Mouse (Mus musculus): ENCODE measurements at regions not wholly inside any gene's neighbourhood (a gene's known extent, or its start where the extent isn't known, plus 50 kb on each side); places are given as distances from the start of the nearest gene placed in this dataset.
A peak's percentile ranks its signal among the peaks of the same experiment; 100 is the strongest.

DNA sequence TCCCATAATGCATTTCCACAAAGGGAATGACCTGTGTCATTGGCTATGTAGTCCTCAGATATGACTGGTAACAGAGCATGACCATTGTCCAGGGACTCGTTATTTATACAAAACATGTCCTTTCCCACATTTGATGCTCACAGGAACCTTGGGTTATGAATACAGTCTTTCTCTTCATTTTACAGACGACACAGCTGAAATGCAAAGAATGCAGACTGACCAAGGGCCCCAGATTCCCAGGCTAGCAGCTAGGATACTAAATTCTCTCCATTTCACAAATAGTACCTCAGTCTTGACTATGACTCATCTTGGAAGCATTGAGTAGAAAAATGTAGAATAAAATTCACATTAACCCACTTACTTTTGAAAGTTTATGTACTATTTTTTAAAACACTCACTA, 182.7 kb upstream of the Sox4 start:
- no peak for ATAC-seq (ENCODE audit: low FRiP score)
- H3K4me1 ChIP-seq = no peaks in the 10 kb centered on the region
- no peaks in the 10 kb centered on the region for H3K27me3 ChIP-seq
- H3K4me3 ChIP-seq = no peak overlapping the region
- no peaks in the 10 kb centered on the region for H3K36me3 ChIP-seq
- WGBS = 73% methylated on average over 2 of the region's 2 CpGs
- H3K4me2 ChIP-seq (replicated peaks) = no peak overlapping the region
- H3K9me3 ChIP-seq (replicated peaks) = peaks cover 5% of the 10 kb centered on the region
- H3K9ac ChIP-seq = no peak overlapping the region
- H3K27ac ChIP-seq = no peak overlapping the region

DNA sequence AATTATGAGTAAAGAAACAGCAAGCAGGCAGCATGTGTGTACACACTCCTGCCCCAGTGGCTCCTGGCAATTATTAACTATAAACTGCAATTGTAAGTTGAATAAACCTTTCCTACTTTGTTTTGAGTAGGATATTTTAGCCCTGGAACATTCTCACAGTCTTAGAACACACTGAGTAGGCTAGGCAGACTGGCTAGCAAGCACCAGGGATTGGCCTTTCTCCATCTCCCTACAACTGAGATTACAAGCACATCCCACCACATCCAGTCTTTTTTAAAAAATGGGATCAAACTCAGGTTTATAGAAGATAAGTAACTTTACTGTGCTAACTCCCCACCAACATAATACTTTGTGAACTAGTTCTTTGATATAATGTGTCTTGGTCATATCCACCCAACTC, 174.0 kb upstream of the Sox4 start:
- Histone ChIP-seq H3K4me3 (no peak overlapping the region), H3K4me1 (no peaks in the 10 kb centered on the region), H3K9me3 (replicated peaks) (no peaks in the 10 kb centered on the region), H3K36me3 (no peaks in the 10 kb centered on the region), H3K4me2 (replicated peaks) (no peak overlapping the region), H3K27ac (no peak overlapping the region), H3K27me3 (no peaks in the 10 kb centered on the region), H3K9ac (no peak overlapping the region)
- ATAC-seq (ENCODE audit: low FRiP score) = no peak

DNA sequence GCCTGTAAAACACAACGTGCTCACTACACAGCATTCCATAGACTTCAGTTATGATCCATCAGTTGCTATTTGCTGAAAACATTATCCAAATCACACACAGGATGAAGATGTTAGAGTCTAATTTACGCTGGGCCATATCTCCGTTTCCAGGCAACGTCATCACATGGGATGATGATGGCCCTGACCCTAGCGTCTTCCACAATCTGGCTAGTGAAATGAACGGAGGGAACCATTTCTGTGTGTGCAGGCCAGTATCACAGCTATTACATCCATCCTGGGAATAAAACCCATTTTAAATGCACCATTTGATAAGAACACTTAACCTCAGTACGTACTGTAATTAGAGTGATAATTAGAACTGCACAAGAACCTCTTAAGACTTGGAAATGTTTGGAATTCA, 170.0 kb upstream of the Sox4 start:
- ATAC-seq (ENCODE audit: low FRiP score) = no peak
- Histone ChIP-seq H3K9me3 (replicated peaks) (no peaks in the 10 kb centered on the region), H3K4me1 (no peaks in the 10 kb centered on the region), H3K9ac (no peak overlapping the region), H3K36me3 (no peaks in the 10 kb centered on the region), H3K4me2 (replicated peaks) (no peak overlapping the region), H3K27ac (0 out of 2 replicates have a peak overlapping the region, but pooled peaks have one; percentile 52), H3K27me3 (no peaks in the 10 kb centered on the region), H3K4me3 (no peak overlapping the region)
- WGBS = 75% methylated on average over 7 of the region's 7 CpGs

DNA sequence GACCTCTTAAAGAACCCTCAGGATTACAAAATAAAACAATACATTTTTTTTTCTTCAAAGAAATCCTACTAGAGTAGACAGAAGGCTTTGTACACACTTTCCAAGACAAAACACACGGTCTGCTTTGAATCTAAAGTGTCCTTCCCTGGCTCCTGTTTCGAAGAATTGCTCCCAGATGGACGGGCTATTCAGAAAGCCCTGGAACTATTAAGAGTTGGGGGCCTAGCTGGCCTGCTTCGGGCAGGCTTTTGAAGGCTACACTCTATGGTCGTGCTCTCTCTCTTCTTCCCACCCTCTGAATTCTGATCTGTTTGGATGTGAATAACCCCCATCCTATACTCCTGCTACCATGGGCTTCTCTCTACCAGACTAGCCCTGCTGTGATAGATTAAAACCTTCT, 167.6 kb upstream of the Sox4 start:
- Histone ChIP-seq H3K36me3 (no peaks in the 10 kb centered on the region), H3K4me3 (no peak overlapping the region), H3K4me1 (no peaks in the 10 kb centered on the region), H3K27me3 (no peaks in the 10 kb centered on the region), H3K4me2 (replicated peaks) (no peak overlapping the region), H3K27ac (no peak overlapping the region), H3K9me3 (replicated peaks) (no peaks in the 10 kb centered on the region), H3K9ac (no peak overlapping the region)
- WGBS = 82% methylated on average over 5 of the region's 5 CpGs
- ATAC-seq (ENCODE audit: low FRiP score) = no peak

DNA sequence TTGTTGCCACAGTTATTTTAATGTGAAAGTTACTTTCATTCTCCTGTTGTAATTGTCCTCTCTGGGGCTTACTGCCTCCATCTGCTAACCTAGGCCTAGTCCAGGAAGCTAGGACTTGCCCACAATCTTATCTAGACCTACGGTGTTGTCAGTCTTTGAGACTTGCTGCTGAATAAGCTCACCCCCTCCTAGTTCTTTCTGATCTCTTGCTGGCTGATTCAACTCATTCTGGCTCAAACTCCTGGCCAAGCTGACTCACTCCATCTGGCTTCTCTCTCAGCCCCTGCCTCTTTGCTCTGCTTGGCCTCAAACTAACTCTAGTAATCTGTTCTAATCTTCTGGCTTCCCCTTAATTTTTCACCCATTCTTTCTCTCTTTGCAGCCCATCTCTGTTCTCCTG, 165.8 kb upstream of the Sox4 start:
- Histone ChIP-seq H3K36me3 (no peaks in the 10 kb centered on the region), H3K27ac (no peak overlapping the region), H3K4me3 (no peak overlapping the region), H3K4me1 (no peaks in the 10 kb centered on the region), H3K9ac (no peak overlapping the region), H3K27me3 (no peaks in the 10 kb centered on the region), H3K4me2 (replicated peaks) (no peak overlapping the region), H3K9me3 (replicated peaks) (no peaks in the 10 kb centered on the region)
- 83% methylated on average over 1 of the region's 1 CpGs for WGBS
- ATAC-seq (ENCODE audit: low FRiP score) = no peak

DNA sequence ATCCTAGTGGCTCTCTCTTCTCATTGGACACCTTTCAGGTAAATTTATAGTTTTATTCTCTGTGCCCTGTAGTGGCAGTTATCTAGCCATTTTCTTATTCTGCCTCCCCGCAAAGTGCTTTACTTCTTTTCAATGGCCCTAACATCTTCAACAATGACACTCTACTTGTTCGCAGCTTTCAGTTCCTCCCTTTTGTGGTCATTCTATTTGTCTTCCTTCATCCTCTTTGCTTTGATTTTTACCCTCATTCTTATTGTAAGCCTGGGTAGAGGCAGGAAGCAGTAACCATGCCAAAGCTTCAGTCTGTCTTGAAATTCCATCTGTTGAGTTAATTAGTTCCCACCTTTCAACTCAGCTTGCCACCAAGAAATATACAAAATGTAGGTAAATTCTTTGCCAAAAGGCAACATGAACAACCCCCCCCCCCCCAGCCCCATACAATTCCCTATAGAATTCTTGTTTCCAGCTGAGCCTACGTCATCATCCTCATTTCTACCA, 161.5 kb upstream of the Sox4 start:
- no peaks in the 10 kb centered on the region for H3K36me3 ChIP-seq
- H3K9me3 ChIP-seq (replicated peaks) = peaks cover 4% of the 10 kb centered on the region
- H3K4me2 ChIP-seq (replicated peaks) = no peak overlapping the region
- no peak overlapping the region for H3K4me3 ChIP-seq
- 0 out of 2 replicates have a peak, but pooled peaks cover 1% of the 10 kb centered on the region for H3K4me1 ChIP-seq
- ATAC-seq (ENCODE audit: low FRiP score) = no peak
- H3K27ac ChIP-seq = no peak overlapping the region
- H3K27me3 ChIP-seq = no peaks in the 10 kb centered on the region
- 77% methylated on average over 3 of the region's 3 CpGs for WGBS
- no peak overlapping the region for H3K9ac ChIP-seq

DNA sequence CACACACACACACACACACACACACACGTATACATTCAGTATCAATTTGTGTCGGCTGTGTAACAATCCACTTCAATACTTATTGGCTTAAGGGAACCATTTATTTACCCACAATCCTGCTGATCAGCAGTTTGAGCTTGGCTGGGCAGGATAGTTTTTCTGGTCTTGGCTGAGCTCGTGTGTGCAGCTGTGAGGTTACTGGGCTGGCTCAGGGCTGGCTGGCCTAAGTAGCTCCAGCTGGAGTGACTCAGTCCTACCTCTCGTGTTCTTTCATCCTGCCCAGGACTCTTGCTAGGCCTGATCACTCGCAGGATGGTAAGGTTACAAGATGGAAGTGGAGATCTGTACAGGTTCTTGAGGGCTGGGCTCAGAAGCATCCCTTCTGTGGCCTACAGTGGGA, 156.6 kb upstream of the Sox4 start:
- no peak for ATAC-seq (ENCODE audit: low FRiP score)
- H3K4me3 ChIP-seq = no peak overlapping the region
- H3K36me3 ChIP-seq = no peaks in the 10 kb centered on the region
- no peak overlapping the region for H3K9ac ChIP-seq
- H3K4me2 ChIP-seq (replicated peaks) = no peak overlapping the region
- no peak overlapping the region for H3K27ac ChIP-seq
- H3K4me1 ChIP-seq = 0 out of 2 replicates have a peak, but pooled peaks cover 2% of the 10 kb centered on the region
- H3K9me3 ChIP-seq (replicated peaks) = peaks cover 4% of the 10 kb centered on the region
- H3K27me3 ChIP-seq = no peaks in the 10 kb centered on the region
- 78% methylated on average over 5 of the region's 5 CpGs for WGBS

DNA sequence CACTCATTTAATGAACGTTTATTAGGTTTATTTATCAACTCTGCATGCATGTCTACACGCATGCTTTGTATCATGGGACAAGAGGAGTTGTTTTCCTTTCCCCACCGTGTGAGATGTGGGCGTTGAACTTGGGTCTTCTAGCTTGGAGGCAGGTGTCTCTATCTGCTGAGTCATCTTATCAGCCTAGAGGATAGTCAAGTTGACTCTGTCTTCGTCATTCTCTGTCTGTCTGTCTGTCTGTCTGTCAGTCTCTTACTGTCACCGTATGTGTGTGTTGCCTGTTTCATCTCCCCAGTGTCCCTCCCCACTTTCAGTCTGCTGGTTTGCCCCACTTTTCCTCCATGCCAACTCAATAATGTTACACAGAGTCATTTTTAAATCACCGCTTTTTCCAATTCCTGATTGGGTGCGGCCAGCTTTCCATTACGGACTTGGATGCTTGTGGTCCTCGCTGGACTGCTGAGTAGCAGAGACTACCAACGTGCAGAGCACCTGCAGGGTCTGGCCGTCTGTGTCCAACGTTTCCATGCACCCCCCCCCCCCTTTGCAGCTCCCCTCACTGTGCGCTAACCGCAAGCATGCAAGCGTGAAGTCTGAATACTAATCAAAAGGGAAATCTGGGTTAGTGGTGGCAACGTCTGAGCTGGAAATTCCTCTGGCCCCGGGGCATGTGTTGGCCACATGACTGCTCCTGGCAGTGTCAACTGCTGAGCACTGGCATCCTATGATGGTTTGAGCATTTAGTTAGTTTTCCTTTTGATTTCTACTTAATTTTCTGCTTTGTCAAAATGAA, 155.7 kb upstream of the Sox4 start:
- Histone ChIP-seq H3K27ac (no peak overlapping the region), H3K27me3 (no peaks in the 10 kb centered on the region), H3K4me3 (no peak overlapping the region), H3K4me1 (0 out of 2 replicates have a peak, but pooled peaks cover 2% of the 10 kb centered on the region), H3K4me2 (replicated peaks) (no peak overlapping the region), H3K9ac (no peak overlapping the region), H3K9me3 (replicated peaks) (peaks cover 4% of the 10 kb centered on the region), H3K36me3 (no peaks in the 10 kb centered on the region)
- ATAC-seq (ENCODE audit: low FRiP score) = peak; percentile 54
- WGBS = 75% methylated on average over 18 of the region's 18 CpGs

DNA sequence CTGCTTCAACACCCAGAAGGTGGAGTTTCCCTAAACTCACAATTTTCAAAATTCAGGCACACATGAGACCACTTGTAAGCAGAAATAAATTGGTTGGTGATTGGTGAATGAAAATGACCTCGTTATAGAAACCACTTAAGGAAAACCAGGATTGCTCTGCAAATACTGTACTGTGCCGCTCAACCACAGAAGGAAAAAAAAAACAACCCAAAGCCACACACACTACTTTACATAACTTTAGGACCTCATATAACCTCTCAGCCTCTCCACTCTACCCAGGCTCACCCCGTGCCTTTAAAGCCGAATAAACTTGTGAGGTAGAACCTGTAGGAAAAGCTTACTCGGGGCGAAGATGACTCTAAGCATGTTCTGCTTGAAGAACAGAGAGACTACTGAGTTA, 154.7 kb upstream of the Sox4 start:
- 94% methylated on average over 6 of the region's 6 CpGs for WGBS
- H3K4me2 ChIP-seq (replicated peaks) = no peak overlapping the region
- H3K27ac ChIP-seq = no peak overlapping the region
- H3K4me3 ChIP-seq = no peak overlapping the region
- H3K27me3 ChIP-seq = no peaks in the 10 kb centered on the region
- H3K36me3 ChIP-seq = no peaks in the 10 kb centered on the region
- peaks cover 4% of the 10 kb centered on the region for H3K9me3 ChIP-seq (replicated peaks)
- no peak for ATAC-seq (ENCODE audit: low FRiP score)
- 0 out of 2 replicates have a peak, but pooled peaks cover 2% of the 10 kb centered on the region for H3K4me1 ChIP-seq
- no peak overlapping the region for H3K9ac ChIP-seq

DNA sequence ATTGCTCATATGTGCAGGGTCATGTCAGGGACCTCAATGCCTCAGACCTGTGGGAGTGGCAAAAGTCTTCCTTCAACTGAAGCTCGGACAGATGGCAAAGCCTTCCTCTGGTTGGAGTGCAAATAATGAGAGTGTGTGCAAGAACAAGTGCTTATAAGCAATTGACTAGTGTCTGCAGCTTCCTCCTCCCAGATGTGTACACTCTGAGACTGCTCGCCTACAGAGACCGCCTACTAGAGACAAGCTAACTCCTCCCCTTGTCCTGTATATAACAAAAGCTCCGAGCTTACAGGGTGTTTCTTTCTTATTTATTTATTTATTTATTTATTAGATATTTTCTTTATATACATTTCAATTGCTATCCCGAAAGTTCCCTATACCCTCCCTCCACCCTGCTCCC, 138.7 kb upstream of the Sox4 start:
- Histone ChIP-seq H3K9me3 (replicated peaks) (no peaks in the 10 kb centered on the region), H3K27me3 (no peaks in the 10 kb centered on the region), H3K36me3 (no peaks in the 10 kb centered on the region), H3K9ac (no peak overlapping the region), H3K4me3 (no peak overlapping the region), H3K4me1 (no peaks in the 10 kb centered on the region), H3K4me2 (replicated peaks) (no peak overlapping the region), H3K27ac (no peak overlapping the region)
- 92% methylated on average over 5 of the region's 5 CpGs for WGBS
- ATAC-seq (ENCODE audit: low FRiP score) = no peak

DNA sequence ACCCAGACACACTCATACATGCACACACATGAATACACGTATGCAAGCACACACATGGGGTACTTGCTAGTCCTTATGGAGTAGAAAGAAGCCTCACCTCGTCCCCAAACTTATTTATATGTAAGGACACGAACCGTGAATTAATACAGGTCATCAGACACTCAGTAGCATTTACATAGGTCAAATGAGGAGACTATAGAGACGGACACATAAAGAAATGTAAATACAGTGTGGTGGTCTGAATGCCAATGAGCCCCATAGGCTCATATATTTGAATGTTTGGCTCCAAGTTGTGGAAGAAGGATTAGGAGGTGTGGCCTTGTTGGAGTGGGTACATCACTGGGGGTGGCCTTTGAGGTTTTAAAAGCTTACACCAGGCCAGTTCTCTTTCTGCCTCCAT, 133.3 kb upstream of the Sox4 start:
- WGBS = 52% methylated on average over 5 of the region's 5 CpGs
- H3K9me3 ChIP-seq (replicated peaks) = no peaks in the 10 kb centered on the region

DNA sequence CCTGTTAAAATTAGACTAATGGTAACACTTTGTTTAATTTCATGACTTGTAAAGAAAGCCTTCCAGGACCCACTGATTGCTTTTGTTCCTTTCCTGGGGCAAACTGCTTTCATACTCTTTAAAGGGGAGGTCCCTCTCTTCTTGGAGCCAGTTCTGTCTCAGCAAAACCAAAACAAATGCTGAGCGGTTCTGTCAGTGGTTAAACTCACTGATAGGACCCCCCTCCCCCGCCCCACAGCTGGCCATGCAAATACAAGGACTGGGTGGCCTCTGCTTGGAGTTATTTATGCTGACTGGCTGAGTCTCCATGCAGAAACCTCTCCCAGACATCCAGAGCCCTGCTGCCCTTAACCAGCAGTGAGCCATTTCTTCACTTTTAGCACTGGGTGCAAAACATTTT, 127.6 kb upstream of the Sox4 start:
- Histone ChIP-seq H3K4me1 (0 out of 2 replicates have a peak, but pooled peaks cover 3% of the 10 kb centered on the region), H3K9ac (no peak overlapping the region), H3K27me3 (no peaks in the 10 kb centered on the region), H3K4me3 (no peak overlapping the region), H3K27ac (no peak overlapping the region), H3K36me3 (no peaks in the 10 kb centered on the region), H3K4me2 (replicated peaks) (no peak overlapping the region), H3K9me3 (replicated peaks) (no peaks in the 10 kb centered on the region)
- 24% methylated on average over 2 of the region's 2 CpGs for WGBS
- ATAC-seq (ENCODE audit: low FRiP score) = no peak

More for the DNA sequence above, 133.3 kb upstream of the Sox4 start:
- Histone ChIP-seq H3K4me2 (replicated peaks) (no peak overlapping the region), H3K4me3 (no peak overlapping the region), H3K27me3 (no peaks in the 10 kb centered on the region), H3K36me3 (no peaks in the 10 kb centered on the region), H3K9ac (no peak overlapping the region), H3K4me1 (no peaks in the 10 kb centered on the region), H3K27ac (no peak overlapping the region)
- ATAC-seq (ENCODE audit: low FRiP score) = peak; percentile 66

DNA sequence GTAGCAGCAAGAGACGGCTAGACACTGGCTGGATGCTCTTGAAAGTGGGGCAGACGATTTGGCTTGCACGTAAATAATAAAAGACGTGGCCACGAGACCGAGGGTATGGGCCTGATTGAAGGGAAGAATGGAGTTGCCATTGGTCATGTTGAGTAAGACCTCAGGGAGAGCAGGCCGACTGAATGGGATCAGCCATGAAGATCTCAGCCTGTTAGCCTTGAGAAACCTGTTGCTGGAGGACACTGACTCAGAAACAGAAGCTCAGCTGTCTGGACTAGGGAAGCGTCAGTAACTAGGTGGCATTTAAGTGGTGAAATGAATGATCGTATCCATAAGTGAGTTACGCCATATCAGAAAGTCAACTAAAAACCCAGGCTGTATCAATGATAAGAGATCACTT, 126.3 kb upstream of the Sox4 start:
- Histone ChIP-seq H3K36me3 (no peaks in the 10 kb centered on the region), H3K9ac (no peak overlapping the region), H3K4me3 (no peak overlapping the region), H3K27me3 (no peaks in the 10 kb centered on the region), H3K9me3 (replicated peaks) (no peaks in the 10 kb centered on the region), H3K27ac (no peak overlapping the region), H3K4me1 (0 out of 2 replicates have a peak, but pooled peaks cover 3% of the 10 kb centered on the region), H3K4me2 (replicated peaks) (no peak overlapping the region)
- WGBS = 96% methylated on average over 10 of the region's 10 CpGs
- ATAC-seq (ENCODE audit: low FRiP score) = no peak

Measured in hindbrain, embryonic 12.5 days (tissue).